Mouse (Mus musculus): ENCODE data around the gene Olfr806. TPM values are rescaled to one million over a fixed set of nuclear protein-coding genes. Genes with fewer than 3 reads are reported as not detected.

Gene Olfr806
- not detected in 2 replicates for polyA plus RNA-seq (2012; rRNA removed)

GRCm38 (mm10) chr10:129741821-129742220 is at the start of gene Olfr806:
TSS of gene Olfr806 (minus strand) at chr10:129741921.
- TF ChIP-seq CTCF (IDR thresholded peaks at IDR 0.05; ENCODE audit: extremely low read depth, insufficient read depth, insufficient read length, insufficient replicate concordance) (no peak), POLR2A (IDR thresholded peaks at IDR 0.05; ENCODE audit: low read depth, low read length) (no peak)
- no peaks in the 10 kb centered on the region for H3K4me1 ChIP-seq (ENCODE audit: control insufficient read depth, insufficient read depth, insufficient read length)
- H3K27ac ChIP-seq (ENCODE audit: insufficient read depth, low read length) = no peak within 1 kb of the TSS
- H3K4me3 ChIP-seq (ENCODE audit: extremely low read depth, insufficient read depth, insufficient read length) = no peak within 1 kb of the TSS
- H3K36me3 ChIP-seq (ENCODE audit: control insufficient read depth, insufficient read depth, low read length) = no peaks in the 10 kb centered on the region
- H3K27me3 ChIP-seq (ENCODE audit: control insufficient read depth, insufficient read depth, low read length) = no peaks in the 10 kb centered on the region
- DNase-seq (ENCODE audit: low read depth in 1 of 2, low spot score in 2 of 2) = no peak

GRCm38 (mm10) chr10:129778123-129778522 is 36.4 kb upstream of the Olfr806 start:
- Histone ChIP-seq H3K4me1 (ENCODE audit: control insufficient read depth, insufficient read depth, insufficient read length) (no peaks in the 10 kb centered on the region), H3K27me3 (ENCODE audit: control insufficient read depth, insufficient read depth, low read length) (no peaks in the 10 kb centered on the region), H3K36me3 (ENCODE audit: control insufficient read depth, insufficient read depth, low read length) (no peaks in the 10 kb centered on the region), H3K4me3 (ENCODE audit: extremely low read depth, insufficient read depth, insufficient read length) (no peak overlapping the region), H3K27ac (ENCODE audit: insufficient read depth, low read length) (no peak overlapping the region)
- no peak for TF ChIP-seq CTCF (IDR thresholded peaks at IDR 0.05; ENCODE audit: extremely low read depth, insufficient read depth, insufficient read length, insufficient replicate concordance)
- DNase-seq (ENCODE audit: low read depth in 1 of 2, low spot score in 2 of 2) = no peak

- H3K4me1 ChIP-seq (ENCODE audit: control insufficient read depth, insufficient read depth, insufficient read length) = no peaks in the 10 kb centered on the region
- DNase-seq (ENCODE audit: low read depth in 1 of 2, low spot score in 2 of 2) = no peak
- TF ChIP-seq CTCF (IDR thresholded peaks at IDR 0.05; ENCODE audit: extremely low read depth, insufficient read depth, insufficient read length, insufficient replicate concordance) (no peak), POLR2A (IDR thresholded peaks at IDR 0.05; ENCODE audit: low read depth, low read length) (no peak)
These were observed 32.6 kb upstream of the Olfr806 start, which contains the start of gene Olfr809 for GRCm38 (mm10) chr10:129774338-129774737. TSS of gene Olfr809 (plus strand) at chr10:129774638.

GRCm38 (mm10) chr10:129765182-129765581 is 23.5 kb upstream of the Olfr806 start, which contains the start of gene Olfr808:
TSS of gene Olfr808 (plus strand) at chr10:129765482.
- DNase-seq (ENCODE audit: low read depth in 1 of 2, low spot score in 2 of 2) = no peak
- Histone ChIP-seq H3K36me3 (ENCODE audit: control insufficient read depth, insufficient read depth, low read length) (no peaks in the 10 kb centered on the region), H3K4me3 (ENCODE audit: extremely low read depth, insufficient read depth, insufficient read length) (no peak within 1 kb of the TSS), H3K27me3 (ENCODE audit: control insufficient read depth, insufficient read depth, low read length) (no peaks in the 10 kb centered on the region), H3K27ac (ENCODE audit: insufficient read depth, low read length) (no peak within 1 kb of the TSS), H3K4me1 (ENCODE audit: control insufficient read depth, insufficient read depth, insufficient read length) (no peaks in the 10 kb centered on the region)
- 90% methylated on average over 1 of the region's 1 CpGs for WGBS
- TF ChIP-seq POLR2A (IDR thresholded peaks at IDR 0.05; ENCODE audit: low read depth, low read length) (no peak), CTCF (IDR thresholded peaks at IDR 0.05; ENCODE audit: extremely low read depth, insufficient read depth, insufficient read length, insufficient replicate concordance) (no peak)

More at GRCm38 (mm10) chr10:129774338-129774737, 32.6 kb upstream of the Olfr806 start, which contains the start of gene Olfr809:
- no peak within 1 kb of the TSS for H3K27ac ChIP-seq (ENCODE audit: insufficient read depth, low read length)
- no peaks in the 10 kb centered on the region for H3K27me3 ChIP-seq (ENCODE audit: control insufficient read depth, insufficient read depth, low read length)
- H3K36me3 ChIP-seq (ENCODE audit: control insufficient read depth, insufficient read depth, low read length) = no peaks in the 10 kb centered on the region
- H3K4me3 ChIP-seq (ENCODE audit: extremely low read depth, insufficient read depth, insufficient read length) = no peak within 1 kb of the TSS

DNA sequence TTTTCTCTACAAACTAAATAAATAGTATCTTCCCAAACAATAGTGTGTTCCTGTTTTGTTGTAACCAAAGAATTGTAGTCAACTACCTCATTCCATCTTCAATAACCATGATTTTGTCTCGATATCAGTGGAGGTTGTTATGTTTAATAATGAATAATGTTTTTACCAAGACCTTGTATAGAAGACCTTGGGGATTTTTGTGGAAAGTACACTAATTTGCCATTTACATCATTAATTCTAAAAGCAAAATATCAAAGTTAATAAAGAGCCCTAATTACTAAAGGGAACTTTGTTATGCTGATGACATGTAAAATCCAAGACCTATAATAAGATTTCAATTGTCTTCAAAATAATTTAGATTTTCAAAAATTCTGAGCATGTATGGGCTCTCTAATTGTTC is 16.0 kb upstream of the Olfr806 start, which contains the start of gene Olfr807:
Gene Olfr807, minus strand, starts transcription at position 101 of the 400 bp plus-strand sequence.
- WGBS = 76% methylated on average over 1 of the region's 1 CpGs
- no peak within 1 kb of the TSS for H3K4me3 ChIP-seq (ENCODE audit: extremely low read depth, insufficient read depth, insufficient read length)

GRCm38 (mm10) chr10:129729275-129729674 is 12.4 kb downstream of the Olfr806 start, which contains the start of gene Olfr805:
TSS of gene Olfr805 (minus strand) at chr10:129729375.
- TF ChIP-seq CTCF (IDR thresholded peaks at IDR 0.05; ENCODE audit: extremely low read depth, insufficient read depth, insufficient read length, insufficient replicate concordance) (no peak), POLR2A (IDR thresholded peaks at IDR 0.05; ENCODE audit: low read depth, low read length) (no peak)
- DNase-seq (ENCODE audit: low read depth in 1 of 2, low spot score in 2 of 2) = no peak
- Histone ChIP-seq H3K4me3 (ENCODE audit: extremely low read depth, insufficient read depth, insufficient read length) (no peak within 1 kb of the TSS), H3K36me3 (ENCODE audit: control insufficient read depth, insufficient read depth, low read length) (no peaks in the 10 kb centered on the region), H3K27me3 (ENCODE audit: control insufficient read depth, insufficient read depth, low read length) (no peaks in the 10 kb centered on the region), H3K27ac (ENCODE audit: insufficient read depth, low read length) (no peak within 1 kb of the TSS), H3K4me1 (ENCODE audit: control insufficient read depth, insufficient read depth, insufficient read length) (no peaks in the 10 kb centered on the region)
- 93% methylated on average over 2 of the region's 2 CpGs for whole genome bisulfite sequencing

More for the DNA sequence above, 16.0 kb upstream of the Olfr806 start, which contains the start of gene Olfr807:
- Histone ChIP-seq H3K36me3 (ENCODE audit: control insufficient read depth, insufficient read depth, low read length) (no peaks in the 10 kb centered on the region), H3K27ac (ENCODE audit: insufficient read depth, low read length) (no peak within 1 kb of the TSS), H3K4me1 (ENCODE audit: control insufficient read depth, insufficient read depth, insufficient read length) (no peaks in the 10 kb centered on the region), H3K27me3 (ENCODE audit: control insufficient read depth, insufficient read depth, low read length) (no peaks in the 10 kb centered on the region)
- no peak for DNase-seq (ENCODE audit: low read depth in 1 of 2, low spot score in 2 of 2)
- TF ChIP-seq CTCF (IDR thresholded peaks at IDR 0.05; ENCODE audit: extremely low read depth, insufficient read depth, insufficient read length, insufficient replicate concordance) (no peak), POLR2A (IDR thresholded peaks at IDR 0.05; ENCODE audit: low read depth, low read length) (no peak)

DNA sequence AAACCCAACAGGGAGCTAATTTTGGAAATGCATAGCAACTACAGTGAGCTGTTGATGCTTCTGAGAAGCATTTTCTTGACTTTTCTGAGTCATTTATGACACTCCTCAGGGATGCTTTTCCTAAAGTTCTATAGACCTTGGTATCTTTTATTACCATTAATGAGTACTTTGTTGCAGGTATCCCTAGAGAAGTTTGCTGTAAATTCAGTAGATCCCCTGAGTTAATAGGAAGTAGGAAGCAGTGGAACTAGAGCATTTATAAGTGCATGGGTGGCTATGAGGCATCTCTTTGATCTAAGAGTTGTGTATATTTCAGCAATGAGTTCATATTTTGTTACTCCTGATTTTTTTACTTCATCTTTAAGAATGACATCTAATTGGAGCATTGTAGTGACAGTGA is 38.8 kb downstream of the Olfr806 start, which contains the start of gene Olfr804:
Gene Olfr804, plus strand, starts transcription at position 301 of the 400 bp plus-strand sequence.
- no peaks in the 10 kb centered on the region for H3K36me3 ChIP-seq (ENCODE audit: control insufficient read depth, insufficient read depth, low read length)
- no peak within 1 kb of the TSS for H3K4me3 ChIP-seq (ENCODE audit: extremely low read depth, insufficient read depth, insufficient read length)
- TF ChIP-seq POLR2A (IDR thresholded peaks at IDR 0.05; ENCODE audit: low read depth, low read length) (no peak), CTCF (IDR thresholded peaks at IDR 0.05; ENCODE audit: extremely low read depth, insufficient read depth, insufficient read length, insufficient replicate concordance) (no peak)
- no peak within 1 kb of the TSS for H3K27ac ChIP-seq (ENCODE audit: insufficient read depth, low read length)
- no peak for DNase-seq (ENCODE audit: low read depth in 1 of 2, low spot score in 2 of 2)
- H3K4me1 ChIP-seq (ENCODE audit: control insufficient read depth, insufficient read depth, insufficient read length) = no peaks in the 10 kb centered on the region
- H3K27me3 ChIP-seq (ENCODE audit: control insufficient read depth, insufficient read depth, low read length) = no peaks in the 10 kb centered on the region

Data from spleen, adult 2 months (tissue).